Mouse (Mus musculus) lung, embryonic 14.5 days (tissue): ENCODE data around the gene Lepr. TPM values are rescaled to one million over a fixed set of nuclear protein-coding genes. Genes with fewer than 3 reads are reported as not detected.

Experiments used
- ATAC-seq: fragments of 200-750 bp; cut with Nextera tagmentation; 2 replicates; pipeline ENCODE4 v1.8.0; 2017; ENCODE audit warnings: mild to moderate bottlenecking, moderate TSS enrichment, moderate library complexity; ENCODE audit not compliant: insufficient read depth
- DNase-seq: peaks from one replicate; pipeline ENCODE4 v3.0.0-alpha.2; 2015
- H3K27ac ChIP-seq: fragments of 300-500 bp; sonication (generic); 2 replicates; pipeline ENCODE4 v1.5.1; 2014; ENCODE audit warnings: low read depth, mild to moderate bottlenecking, moderate library complexity
- H3K27me3 ChIP-seq: fragments of 300-500 bp; sonication (generic); 2 replicates; pipeline ENCODE4 v1.6.1; 2014; ENCODE audit warnings: low read length, control low read depth; ENCODE audit not compliant: insufficient read depth
- H3K36me3 ChIP-seq: fragments of 300-500 bp; sonication (generic); 2 replicates; pipeline ENCODE4 v1.6.1; 2014; ENCODE audit warnings: control low read depth; ENCODE audit not compliant: insufficient read depth
- H3K4me1 ChIP-seq: fragments of 300-500 bp; sonication (generic); 2 replicates; pipeline ENCODE4 v1.6.1; 2014; ENCODE audit warnings: antibody characterized with exemption, control low read depth; ENCODE audit not compliant: insufficient read depth
- H3K4me2 ChIP-seq: fragments of 300-500 bp; sonication (generic); 2 replicates; pipeline ENCODE4 v1.6.1; 2014; ENCODE audit warnings: mild to moderate bottlenecking
- H3K4me3 ChIP-seq: fragments of 300-500 bp; sonication (generic); 2 replicates; pipeline ENCODE4 v1.5.1; 2014; ENCODE audit warnings: low read depth, low read length
- H3K9ac ChIP-seq: fragments of 300-500 bp; sonication (generic); 2 replicates; pipeline ENCODE4 v1.6.1; 2014
- H3K9me3 ChIP-seq: fragments of 300-500 bp; sonication (generic); 2 replicates; pipeline ENCODE4 v1.6.1; 2016; ENCODE audit warnings: low read depth, low read length, control low read depth
- CTCF ChIP-seq: IDR thresholded peaks from 2 replicates; pipeline ENCODE4 v1.5.1; 2016; ENCODE audit warnings: antibody characterized with exemption, low read depth
- WGBS: fragments of 180-500 bp; shearing (Covaris S2); extraction: QIAGEN DNeasy Blood & Tissue Kit; methylation state at CpG from one replicate; pipeline ENCODE4 v1.1.7; 2014; 5-methylcytosine and 5-hydroxymethylcytosine counted together
- polyA plus RNA-seq: library from polyadenylated mRNA; unstranded; fragments of >200 nt; fragmentation: Nextera tagmentation; extraction: Ambion mirVana; gene quantifications from 2 replicates; pipeline ENCODE4 v1.2.1, GENCODE M21; 2014

The Lepr gene
- polyA plus RNA-seq, 1 experiment from 2014 or later, result 9.2 TPM

DNA sequence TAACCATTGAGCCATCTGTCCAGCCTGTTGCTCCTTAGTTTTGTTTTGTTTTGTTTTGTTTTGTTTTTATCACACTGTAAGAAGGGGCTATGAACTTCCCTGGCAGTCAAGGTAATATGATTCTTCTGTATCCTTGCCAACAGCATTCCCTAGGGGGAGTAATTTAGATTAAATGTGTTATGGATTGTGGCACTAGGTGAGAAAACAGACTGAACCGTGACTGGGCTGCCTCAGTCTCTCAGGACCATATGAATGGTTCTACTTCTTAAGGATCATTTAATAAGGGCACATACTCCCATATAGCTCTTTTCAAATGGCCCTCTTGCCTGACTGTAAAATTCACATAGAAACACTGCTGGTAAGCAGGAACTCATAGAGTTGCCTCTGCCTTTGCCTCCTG, 4.6 kb upstream of the Lepr start:
- Histone ChIP-seq H3K4me2 (no peak overlapping the region), H3K9ac (no peak overlapping the region), H3K9me3 (no peaks in the 10 kb centered on the region), H3K27me3 (peaks cover 4% of the 10 kb centered on the region; the same call in 1 of the 2 replicates), H3K27ac (no peak overlapping the region), H3K36me3 (no peaks in the 10 kb centered on the region), H3K4me3 (no peak overlapping the region), H3K4me1 (no peaks in the 10 kb centered on the region; the same call in 1 of the 2 replicates)
- ATAC-seq, result no peak
- no peak for DNase-seq
- no peak for TF ChIP-seq CTCF
- 15% methylated on average over 1 of the region's 1 CpGs for WGBS

- no peak overlapping the region for H3K4me3 ChIP-seq
- TF ChIP-seq CTCF, result no peak
- whole genome bisulfite sequencing, result 71% methylated on average over 8 of the region's 8 CpGs
Measured at GRCm38 (mm10) chr4:101715302-101715701, 1.9 kb upstream of the Lepr start.

GRCm38 (mm10) chr4:101715805-101716204, 1.4 kb upstream of the Lepr start:
- Histone ChIP-seq H3K27me3 (peaks cover 4% of the 10 kb centered on the region; the same call in 1 of the 2 replicates), H3K27ac (no peak overlapping the region), H3K4me2 (no peak overlapping the region), H3K4me1 (peaks cover 6% of the 10 kb centered on the region; the same call in 1 of the 2 replicates), H3K9me3 (no peaks in the 10 kb centered on the region), H3K9ac (no peak overlapping the region), H3K4me3 (no peak overlapping the region), H3K36me3 (no peaks in the 10 kb centered on the region)
- ATAC-seq (no peak), DNase-seq (no peak)
- WGBS, result 88% methylated on average over 6 of the region's 6 CpGs
- no peak for TF ChIP-seq CTCF

More at GRCm38 (mm10) chr4:101715302-101715701, 1.9 kb upstream of the Lepr start:
- Histone ChIP-seq H3K4me2 (no peak overlapping the region), H3K27ac (no peak overlapping the region), H3K4me1 (peaks cover 6% of the 10 kb centered on the region; the same call in 1 of the 2 replicates), H3K9me3 (no peaks in the 10 kb centered on the region), H3K27me3 (peaks cover 4% of the 10 kb centered on the region; the same call in 1 of the 2 replicates), H3K36me3 (no peaks in the 10 kb centered on the region), H3K9ac (no peak overlapping the region)
- ATAC-seq (no peak), DNase-seq (no peak)

DNA sequence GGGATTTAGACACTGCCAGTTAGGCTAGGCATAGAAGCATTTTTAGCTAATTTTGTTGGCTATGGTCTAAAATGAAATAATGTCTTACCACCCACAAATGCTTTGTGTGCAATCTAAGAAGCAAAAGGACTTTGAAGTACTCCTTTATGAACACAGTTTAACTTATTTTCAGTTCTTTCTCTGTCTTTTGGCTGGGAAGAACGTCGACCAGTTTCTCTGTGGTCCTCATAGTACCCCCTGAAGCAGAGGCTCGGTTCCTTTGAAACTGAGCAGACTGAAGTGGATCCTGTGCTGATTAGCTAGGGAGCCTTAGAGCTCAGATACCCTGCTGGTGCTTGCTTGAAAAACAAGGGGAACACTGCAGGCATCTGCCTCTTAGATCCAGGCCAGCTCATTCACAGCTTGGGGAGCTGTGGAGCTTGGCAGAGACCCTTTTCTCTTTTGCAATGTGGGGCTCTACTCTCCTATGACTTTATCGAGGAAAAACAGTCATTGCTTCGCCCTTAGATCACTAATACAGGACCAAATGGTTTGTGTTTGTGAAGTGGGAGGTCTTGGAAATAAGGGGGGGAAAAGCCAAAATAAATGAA, 1.9 kb downstream of the Lepr start:
- WGBS, result 5% methylated on average over 5 of the region's 5 CpGs

DNA sequence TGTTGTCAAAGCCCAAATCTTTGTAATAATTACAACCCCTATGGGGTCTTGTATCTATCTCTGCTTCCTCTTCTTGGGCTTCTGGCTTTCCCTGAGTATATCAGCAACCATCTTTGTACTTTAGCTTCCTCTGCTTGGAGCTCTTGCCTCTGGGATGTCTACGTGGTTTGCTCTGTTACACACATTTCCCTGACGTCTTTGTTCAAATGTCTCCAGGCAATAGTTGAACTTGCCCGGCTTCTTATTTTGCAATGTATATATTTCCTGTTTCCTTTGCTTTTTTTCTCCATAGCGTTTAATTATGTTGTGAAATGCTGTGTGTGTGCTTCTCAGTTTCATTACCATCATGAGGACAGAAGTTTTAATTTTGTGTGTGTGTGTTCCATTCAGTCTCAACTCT, 4.5 kb downstream of the Lepr start:
- Histone ChIP-seq H3K4me1 (peaks cover 6% of the 10 kb centered on the region; the same call in 1 of the 2 replicates), H3K9ac (no peak overlapping the region), H3K9me3 (no peaks in the 10 kb centered on the region), H3K27ac (no peak overlapping the region), H3K4me2 (no peak overlapping the region), H3K27me3 (peaks cover 4% of the 10 kb centered on the region; the same call in 1 of the 2 replicates), H3K4me3 (no peak overlapping the region), H3K36me3 (no peaks in the 10 kb centered on the region)
- TF ChIP-seq CTCF, result no peak
- WGBS, result 55% methylated on average over 4 of the region's 4 CpGs
- DNase-seq, result no peak
- ATAC-seq, result no peak

More for the DNA sequence above, 1.9 kb downstream of the Lepr start:
- Histone ChIP-seq H3K27ac (peak overlapping the region; percentile 74; the same call in 1 of the 2 replicates), H3K9me3 (no peaks in the 10 kb centered on the region), H3K4me2 (peak overlapping the region; percentile 35), H3K27me3 (peaks cover 4% of the 10 kb centered on the region; the same call in 1 of the 2 replicates), H3K4me1 (peaks cover 6% of the 10 kb centered on the region; the same call in 1 of the 2 replicates), H3K9ac (no peak overlapping the region), H3K4me3 (no peak overlapping the region; the same call in 1 of the 2 replicates), H3K36me3 (no peaks in the 10 kb centered on the region)
- peak; percentile 19; the same call in 1 of the 2 replicates for TF ChIP-seq CTCF
- peak; percentile 40; the same call in 1 of the 2 replicates for ATAC-seq
- DNase-seq, result peak; percentile 70

DNA sequence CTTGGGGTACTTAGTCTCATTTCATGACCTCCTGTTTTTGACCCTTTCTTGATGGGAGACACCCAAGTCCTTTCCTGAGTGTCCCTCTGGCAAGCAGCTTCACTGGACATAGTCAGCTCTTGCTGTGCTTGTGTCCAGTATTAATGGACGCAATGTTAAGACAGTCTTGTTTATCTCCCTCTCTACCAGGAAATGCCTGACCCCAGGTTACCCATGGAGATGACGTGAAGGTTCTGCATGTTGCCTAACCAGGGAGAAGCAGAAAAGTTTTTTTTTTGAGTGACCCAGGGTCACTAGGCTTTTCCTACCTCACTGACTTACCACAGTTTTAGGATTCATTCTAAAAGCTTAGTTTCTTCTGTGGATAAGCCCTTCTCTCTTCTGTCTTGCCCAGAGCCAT, 24.8 kb downstream of the Lepr start:
- 74% methylated on average over 2 of the region's 2 CpGs for WGBS
- H3K4me1 ChIP-seq, result no peaks in the 10 kb centered on the region
- ATAC-seq (no peak), DNase-seq (no peak)
- no peak for TF ChIP-seq CTCF
- H3K27me3 ChIP-seq, result no peaks in the 10 kb centered on the region
- no peak overlapping the region for H3K9ac ChIP-seq
- no peaks in the 10 kb centered on the region for H3K36me3 ChIP-seq
- H3K27ac ChIP-seq, result no peak overlapping the region
- H3K4me3 ChIP-seq, result no peak overlapping the region
- no peak overlapping the region for H3K4me2 ChIP-seq
- H3K9me3 ChIP-seq, result no peaks in the 10 kb centered on the region

- no peak for DNase-seq
- H3K27ac ChIP-seq, result no peak overlapping the region
- no peak overlapping the region for H3K9ac ChIP-seq
- no peak for ATAC-seq
- no peaks in the 10 kb centered on the region for H3K36me3 ChIP-seq
- WGBS, result 88% methylated on average over 4 of the region's 4 CpGs
- TF ChIP-seq CTCF, result no peak
- H3K4me3 ChIP-seq, result no peak overlapping the region
- no peaks in the 10 kb centered on the region for H3K27me3 ChIP-seq
- H3K4me1 ChIP-seq, result no peaks in the 10 kb centered on the region
- no peak overlapping the region for H3K4me2 ChIP-seq
- H3K9me3 ChIP-seq, result no peaks in the 10 kb centered on the region
Measured at GRCm38 (mm10) chr4:101745534-101745933, 28.3 kb downstream of the Lepr start.
